Mouse (Mus musculus) liver, postnatal 0 days (tissue): ENCODE measurements around the gene Atic.

Source experiments
- CTCF ChIP-seq: sonication (generic); IDR thresholded peaks from 2 replicates; pipeline ENCODE4 v1.5.1; 2016; ENCODE audit warnings: antibody characterized with exemption, low read depth
- EP300 ChIP-seq: IDR thresholded peaks from 2 replicates; pipeline ENCODE4 v1.6.1; 2016; ENCODE audit warnings: antibody characterized with exemption, low read depth, mild to moderate bottlenecking

DNA sequence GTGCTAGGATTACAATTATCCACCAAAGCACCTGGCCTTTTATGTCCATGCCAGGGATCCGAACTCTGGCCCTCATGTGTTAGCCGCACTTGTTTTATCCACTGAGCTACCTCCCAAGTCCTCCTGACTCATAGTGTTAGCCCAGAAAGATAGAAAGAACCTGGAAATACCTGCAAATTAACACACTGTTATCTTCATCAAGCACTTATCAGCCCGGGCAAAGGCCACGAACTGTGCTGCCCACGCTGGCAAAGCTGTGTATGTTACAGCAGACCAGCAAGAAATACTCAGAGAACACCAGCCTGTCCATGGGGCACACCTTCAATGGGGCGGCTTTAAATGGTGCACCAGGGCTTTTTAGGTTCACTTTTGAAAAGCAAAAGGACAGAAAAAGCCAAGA is 66.7 kb downstream of the Atic start:
- no peak for TF ChIP-seq CTCF
- no peak for TF ChIP-seq EP300
